11 mouse cellular contexts compared by ENCODE assay signal in genomic region chr16:37688181-37688580, GRCm38 (mm10). TPM values are rescaled to one million over a fixed set of nuclear protein-coding genes. Genes with fewer than 3 reads are reported as not detected.
DNase-seq lines count a peak whose midpoint lies in the region; ATAC-seq and TF ChIP-seq lines count a peak whose summit lies in the region.
"Had no signal": no experiment of that assay in that cellular context is flagged by ENCODE, and none has a peak within 500 bp of the region (broad histone marks: within the 10 kb centered on the region; RNA-seq: fewer than 3 reads in every experiment).

No protein-coding gene starts in this region.

- H3K79me2 ChIP-seq in heart, adult 2 months (replicated peaks; ENCODE audit: control insufficient read depth, insufficient read depth, low read length): no peaks in the 10 kb centered on the region

- no peak for ATAC-seq in midbrain, postnatal 0 days (ENCODE audit: low FRiP score)
- no peak for ATAC-seq in midbrain, embryonic 16.5 days
- no peak for ATAC-seq in heart, postnatal 0 days (ENCODE audit: insufficient read depth, low read depth)
- ATAC-seq in hindbrain, embryonic 16.5 days: no peak
- ATAC-seq: forebrain, embryonic 14.5 days had no signal

- no peak for TF ChIP-seq POLR2A in heart, adult 2 months (IDR thresholded peaks at IDR 0.05; ENCODE audit: insufficient read depth, low read depth, low read length)

- no peak overlapping the region for H3K9ac ChIP-seq in heart, adult 2 months (ENCODE audit: low read depth, low read length)
- no peak overlapping the region for H3K9ac ChIP-seq in midbrain, postnatal 0 days (replicated peaks; ENCODE audit: low read length, poor library complexity, severe bottlenecking)
- no peak overlapping the region for H3K9ac ChIP-seq in midbrain, embryonic 16.5 days (ENCODE audit: low read depth, low read length)
- no peak overlapping the region for H3K9ac ChIP-seq in heart, postnatal 0 days (replicated peaks; ENCODE audit: low read depth, low read length)
- H3K9ac ChIP-seq in hindbrain, embryonic 16.5 days (ENCODE audit: low read depth, low read length): no peak overlapping the region
- H3K9ac ChIP-seq: hindbrain, embryonic 15.5 days had no signal

- H3K27me3 ChIP-seq in heart, adult 2 months (ENCODE audit: control insufficient read depth, insufficient read depth, low read length): no peaks in the 10 kb centered on the region
- H3K27me3 ChIP-seq in midbrain, postnatal 0 days (ENCODE audit: insufficient read depth, low read length): no peaks in the 10 kb centered on the region
- H3K27me3 ChIP-seq in midbrain, embryonic 16.5 days (ENCODE audit: control insufficient read depth, insufficient read depth, low read depth, low read length): no peaks in the 10 kb centered on the region
- H3K27me3 ChIP-seq in heart, postnatal 0 days (ENCODE audit: control insufficient read depth, insufficient read depth, low read length): no peaks in the 10 kb centered on the region
- H3K27me3 ChIP-seq in hindbrain, embryonic 16.5 days (replicated peaks; ENCODE audit: control insufficient read depth, insufficient read depth, low read length): no peaks in the 10 kb centered on the region
- H3K27me3 ChIP-seq: hindbrain, embryonic 15.5 days had no signal

- peaks cover 19% of the 10 kb centered on the region for H3K4me1 ChIP-seq in heart, adult 2 months (ENCODE audit: control insufficient read depth, insufficient read depth, low read length)
- peaks cover 16% of the 10 kb centered on the region; the same call in 1 of the 2 replicates for H3K4me1 ChIP-seq in midbrain, postnatal 0 days (ENCODE audit: insufficient read depth, low read length)
- H3K4me1 ChIP-seq in midbrain, embryonic 16.5 days (ENCODE audit: control insufficient read depth, insufficient read depth, low read length): peaks cover 26% of the 10 kb centered on the region
- peaks cover 40% of the 10 kb centered on the region for H3K4me1 ChIP-seq in heart, postnatal 0 days (ENCODE audit: control insufficient read depth, insufficient read depth)
- H3K4me1 ChIP-seq in hindbrain, embryonic 16.5 days (ENCODE audit: control insufficient read depth, insufficient read depth, low read depth, low read length): peaks cover 24% of the 10 kb centered on the region

- intact Hi-C loops in heart, adult 2 months (cut with DNase I): loop anchor here (5.0 kb wide), 1 partner anchor 509 kb away; no protein-coding TSS in a partner anchor
- intact Hi-C loops in heart, postnatal 14 days (cut with DNase I): loop anchor here (5.0 kb wide), 2 partner anchors 179 to 509 kb away; partner anchors contain the start of gene Lrrc58
- intact Hi-C loops in left cerebral cortex, postnatal 4 days (cut with DNase I): no loop called here

- no peak overlapping the region; the same call in 1 of the 2 replicates for H3K27ac ChIP-seq in heart, adult 2 months
- no peak overlapping the region for H3K27ac ChIP-seq in midbrain, postnatal 0 days (ENCODE audit: low read depth, low read length)
- H3K27ac ChIP-seq in midbrain, embryonic 16.5 days (ENCODE audit: low read length): no peak overlapping the region
- H3K27ac ChIP-seq in heart, postnatal 0 days (ENCODE audit: low read depth): no peak overlapping the region
- no peak overlapping the region for H3K27ac ChIP-seq in hindbrain, embryonic 16.5 days (ENCODE audit: low read depth, low read length)
- H3K27ac ChIP-seq: hindbrain, embryonic 15.5 days had no signal

- H3K4me2 ChIP-seq in midbrain, postnatal 0 days (ENCODE audit: low read depth, low read length, poor library complexity, severe bottlenecking): no peak overlapping the region
- H3K4me2 ChIP-seq in midbrain, embryonic 16.5 days (ENCODE audit: low read length): no peak overlapping the region
- no peak overlapping the region for H3K4me2 ChIP-seq in heart, postnatal 0 days (ENCODE audit: low read depth, low read length)
- no peak overlapping the region for H3K4me2 ChIP-seq in hindbrain, embryonic 16.5 days (ENCODE audit: low read length)
- H3K4me2 ChIP-seq: hindbrain, embryonic 15.5 days had no signal

- 70% methylated on average over 2 of the region's 2 CpGs for WGBS in heart, adult 2 months
- WGBS in midbrain, postnatal 0 days: 70% methylated on average over 2 of the region's 2 CpGs
- 74% methylated on average over 2 of the region's 2 CpGs for WGBS in midbrain, embryonic 16.5 days
- WGBS in heart, postnatal 0 days: 66% methylated on average over 2 of the region's 2 CpGs
- 70% methylated on average over 2 of the region's 2 CpGs for WGBS in hindbrain, embryonic 16.5 days

- no peak for DNase-seq in heart, adult 2 months
- no peak for DNase-seq in heart, postnatal 14 days
- DNase-seq in midbrain, postnatal 0 days (ENCODE audit: low spot score): no peak
- DNase-seq in heart, postnatal 0 days (ENCODE audit: low spot score): peak; percentile 18
- DNase-seq in thymus, postnatal 4 days: peak; percentile 60
- DNase-seq in left cerebral cortex, postnatal 4 days: no peak
- DNase-seq: cerebellum, adult 8-10 months had no signal

- H3K4me3 ChIP-seq in heart, adult 2 months: no peak overlapping the region
- no peak overlapping the region for H3K4me3 ChIP-seq in midbrain, postnatal 0 days (ENCODE audit: low read depth, low read length)
- H3K4me3 ChIP-seq in midbrain, embryonic 16.5 days (ENCODE audit: low read depth, low read length): no peak overlapping the region
- no peak overlapping the region for H3K4me3 ChIP-seq in heart, postnatal 0 days (ENCODE audit: low read depth, low read length)
- H3K4me3 ChIP-seq in hindbrain, embryonic 16.5 days (ENCODE audit: low read length): no peak overlapping the region
- H3K4me3 ChIP-seq: hindbrain, embryonic 15.5 days had no signal

- no peaks in the 10 kb centered on the region for H3K36me3 ChIP-seq in heart, adult 2 months (ENCODE audit: control insufficient read depth, insufficient read depth, low read length)
- H3K36me3 ChIP-seq in midbrain, postnatal 0 days (ENCODE audit: insufficient read depth, low read length): no peaks in the 10 kb centered on the region
- H3K36me3 ChIP-seq in midbrain, embryonic 16.5 days (ENCODE audit: control insufficient read depth, insufficient read depth, low read length): no peaks in the 10 kb centered on the region
- no peaks in the 10 kb centered on the region for H3K36me3 ChIP-seq in heart, postnatal 0 days (replicated peaks; ENCODE audit: control insufficient read depth, insufficient read depth, low read length)
- H3K36me3 ChIP-seq in hindbrain, embryonic 16.5 days (ENCODE audit: control insufficient read depth, insufficient read depth, low read length): no peaks in the 10 kb centered on the region
- H3K36me3 ChIP-seq: hindbrain, embryonic 15.5 days had no signal

- TF ChIP-seq CTCF in heart, adult 2 months (IDR thresholded peaks at IDR 0.05): peak; percentile 66
- TF ChIP-seq CTCF in midbrain, postnatal 0 days (IDR thresholded peaks at IDR 0.05): peak; percentile 51
- peak; percentile 24; the same call in 1 of the 2 replicates for TF ChIP-seq CTCF in heart, postnatal 0 days (IDR thresholded peaks at IDR 0.05; ENCODE audit: low read depth)

- no peak for TF ChIP-seq EP300 in heart, adult 2 months (IDR thresholded peaks at IDR 0.05; ENCODE audit: insufficient read depth, low read depth, low read length)
- no peak for TF ChIP-seq EP300 in heart, postnatal 0 days (IDR thresholded peaks at IDR 0.05; ENCODE audit: low read depth)

- H3K9me3 ChIP-seq in midbrain, postnatal 0 days (ENCODE audit: low read length): no peaks in the 10 kb centered on the region
- H3K9me3 ChIP-seq in midbrain, embryonic 16.5 days (replicated peaks; ENCODE audit: control insufficient read depth, low read length, poor library complexity, severe bottlenecking): no peaks in the 10 kb centered on the region
- no peaks in the 10 kb centered on the region for H3K9me3 ChIP-seq in heart, postnatal 0 days (replicated peaks; ENCODE audit: control insufficient read depth, low read length)
- H3K9me3 ChIP-seq in hindbrain, embryonic 16.5 days (ENCODE audit: control insufficient read depth, low read length): no peaks in the 10 kb centered on the region
- H3K9me3 ChIP-seq: hindbrain, embryonic 15.5 days had no signal

RNA-seq across cellular contexts. Expression of gene Ndufb4, which starts 33.9 kb away (rescaled TPM):
- 100 to 1,000 TPM; 188 to 216 TPM for total RNA-seq in heart, adult 2 months (2021)
- 162 and 185 TPM in 2 replicates for polyA plus RNA-seq in heart, adult 2 months (2012; rRNA removed)
- 100 to 1,000 TPM; 124 to 140 TPM for total RNA-seq in heart, postnatal 14 days (2021)
- total RNA-seq in midbrain, postnatal 0 days (2014; rRNA removed): 32.3 and 39.6 TPM in 2 replicates
- 86.9 and 90.7 TPM in 2 replicates for polyA plus RNA-seq in midbrain, postnatal 0 days (2015; fragmentation: Nextera tagmentation; extraction: Ambion mirVana)
- 49.1 and 51.7 TPM in 2 replicates for polyA plus RNA-seq in midbrain, embryonic 16.5 days (2015; fragmentation: Nextera tagmentation; extraction: Ambion mirVana)
- total RNA-seq in heart, postnatal 0 days (2014; rRNA removed; ENCODE audit: low replicate concordance): 98.7 and 107 TPM in 2 replicates
- 242 and 274 TPM in 2 replicates for polyA plus RNA-seq in heart, postnatal 0 days (2015; fragmentation: Nextera tagmentation; extraction: Ambion mirVana)
- total RNA-seq in left cerebral cortex, postnatal 4 days (2021): 10 to 100 TPM; 64.8 to 76.0 TPM
- 48.5 and 64.7 TPM in 2 replicates for polyA plus RNA-seq in hindbrain, embryonic 16.5 days (2015; fragmentation: Nextera tagmentation; extraction: Ambion mirVana)

Comparison
In these comparisons a context has a peak if more than half of its experiments do, and no peak if none do; other contexts are left out.
1. DNase-seq: peak in heart, postnatal 0 days (single experiment) and thymus, postnatal 4 days (single experiment); none in heart, adult 2 months (0 of 2), heart, postnatal 14 days (0 of 2), midbrain, postnatal 0 days (single experiment) and left cerebral cortex, postnatal 4 days (single experiment).
2. Peak in every context shown above with its lines, with median percentiles within 50 percentile points of each other: CTCF ChIP-seq.